Mouse (Mus musculus) megakaryocyte progenitor cell, adult 5-6 weeks (primary cell): ENCODE results near the gene Arhgef28. TPM values are rescaled to one million over a fixed set of nuclear protein-coding genes. Genes with fewer than 3 reads are reported as not detected.
A peak's percentile ranks its signal among the peaks of the same experiment; 100 is the strongest.

Experiments
- ATAC-seq: replicated peaks from 2 replicates; pipeline ENCODE4 v1.8.0; 2016; ENCODE audit warnings: mild to moderate bottlenecking, moderate TSS enrichment, inconsistent platforms; ENCODE audit not compliant: poor library complexity
- total RNA-seq, 2 experiments: library from RNA; stranded (forward) in 1 of 2; stranded (reverse) in 1 of 2; fragments of 157-497, 149-512 nt in 1 of 2; fragments of 200-1000 nt in 1 of 2; gene quantifications; 2 replicates each; pipeline versions ENCODE4 v1.2.3 to v1.2.4; 2015 to 2017

Gene Arhgef28
- total RNA-seq, 2 experiments from 2014 or later, result 2.9 TPM

DNA sequence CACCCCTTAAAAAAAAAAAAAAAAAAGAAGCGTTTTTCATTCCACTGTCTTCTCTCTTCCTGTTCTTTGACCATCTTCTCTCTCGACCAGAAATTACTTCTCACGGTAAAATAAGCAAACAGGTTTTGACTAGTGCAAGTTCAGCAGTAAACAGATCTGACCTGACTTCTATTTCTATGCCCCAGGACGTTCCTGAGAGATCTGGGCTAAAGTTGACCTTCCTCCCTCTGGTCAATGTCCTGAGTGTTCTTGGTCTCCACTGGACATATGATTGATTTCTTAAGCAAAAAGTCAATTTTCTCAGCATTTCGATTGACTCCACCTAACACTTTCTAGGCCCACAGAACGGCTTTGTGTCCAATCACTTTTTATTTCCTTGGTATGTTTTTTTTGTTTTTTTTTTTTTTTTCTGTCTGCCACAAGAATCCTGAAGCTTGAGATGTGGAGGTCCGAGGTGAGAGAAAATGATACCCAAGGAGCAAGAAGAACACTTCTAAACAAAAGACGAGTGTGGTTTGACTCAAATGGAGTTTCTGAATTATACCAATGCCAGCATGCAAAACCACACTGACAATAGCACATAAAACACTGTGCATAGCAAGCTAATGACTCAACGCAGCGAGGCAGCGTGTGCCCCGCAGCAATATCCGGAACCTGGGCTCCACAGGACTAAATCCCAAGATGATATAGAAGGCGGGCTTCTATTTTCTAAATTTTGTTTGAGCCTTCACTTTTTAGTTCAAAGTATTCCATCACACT is 278.7 kb downstream of the Arhgef28 start:
- ATAC-seq, result no peak

DNA sequence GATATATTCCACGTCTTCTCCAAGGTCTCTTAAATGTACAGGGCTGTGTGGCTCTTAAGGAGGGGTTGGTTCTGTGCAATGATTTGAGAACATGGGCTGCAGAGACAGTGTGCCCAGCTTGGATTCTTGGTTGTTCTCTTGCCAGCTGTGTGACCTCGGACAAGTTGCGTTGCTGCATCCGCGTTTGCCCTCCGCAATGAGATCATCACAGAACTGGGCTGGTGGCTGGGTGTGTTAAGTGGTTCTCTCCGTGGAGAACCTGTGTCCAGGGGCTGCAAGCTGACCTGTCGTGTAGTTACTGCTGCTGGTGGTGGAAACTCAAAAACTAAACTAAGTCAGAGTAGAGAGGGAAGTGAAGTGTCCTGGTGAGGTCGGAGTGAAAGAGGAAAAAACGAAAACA is 279.9 kb downstream of the Arhgef28 start:
- no peak for ATAC-seq

DNA sequence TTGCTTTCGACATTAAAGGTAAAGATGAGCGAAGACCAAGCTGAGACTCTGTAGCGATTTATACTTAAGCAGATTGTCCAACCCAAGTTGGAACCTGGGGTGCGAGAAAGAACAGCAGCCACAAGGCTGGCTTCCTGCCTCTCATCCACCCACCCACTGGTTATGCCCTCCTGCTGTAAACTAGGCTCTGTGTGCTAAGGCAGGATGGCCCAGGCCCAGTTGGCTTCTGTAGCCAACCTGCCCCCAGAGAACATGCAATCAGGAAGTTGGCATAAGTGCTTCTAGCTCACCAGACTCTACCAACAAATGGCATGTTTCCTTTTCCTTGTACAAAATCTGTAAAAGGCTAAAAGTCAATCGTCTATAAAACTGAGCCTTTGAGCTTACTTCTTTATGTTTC is 283.2 kb downstream of the Arhgef28 start:
- ATAC-seq, result no peak

DNA sequence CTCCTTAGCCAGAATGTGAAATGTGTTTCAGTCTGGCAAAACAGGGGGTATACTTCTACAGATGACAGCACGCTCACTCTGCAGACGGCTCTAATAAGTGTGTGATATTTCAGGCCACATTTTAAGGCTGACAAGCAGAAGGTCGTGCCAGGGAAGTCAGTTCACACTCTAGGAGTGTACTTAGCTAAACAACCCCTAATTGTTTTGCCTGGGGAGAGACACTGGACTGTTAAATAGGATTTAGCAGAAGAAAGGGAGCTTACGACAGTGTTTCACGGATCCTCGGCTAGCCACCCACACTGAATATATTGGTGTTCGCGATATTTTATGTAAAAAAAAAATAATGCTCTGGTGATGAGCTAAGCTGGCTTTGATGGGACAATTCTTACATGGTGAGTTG is 286.6 kb downstream of the Arhgef28 start:
- ATAC-seq, result no peak

DNA sequence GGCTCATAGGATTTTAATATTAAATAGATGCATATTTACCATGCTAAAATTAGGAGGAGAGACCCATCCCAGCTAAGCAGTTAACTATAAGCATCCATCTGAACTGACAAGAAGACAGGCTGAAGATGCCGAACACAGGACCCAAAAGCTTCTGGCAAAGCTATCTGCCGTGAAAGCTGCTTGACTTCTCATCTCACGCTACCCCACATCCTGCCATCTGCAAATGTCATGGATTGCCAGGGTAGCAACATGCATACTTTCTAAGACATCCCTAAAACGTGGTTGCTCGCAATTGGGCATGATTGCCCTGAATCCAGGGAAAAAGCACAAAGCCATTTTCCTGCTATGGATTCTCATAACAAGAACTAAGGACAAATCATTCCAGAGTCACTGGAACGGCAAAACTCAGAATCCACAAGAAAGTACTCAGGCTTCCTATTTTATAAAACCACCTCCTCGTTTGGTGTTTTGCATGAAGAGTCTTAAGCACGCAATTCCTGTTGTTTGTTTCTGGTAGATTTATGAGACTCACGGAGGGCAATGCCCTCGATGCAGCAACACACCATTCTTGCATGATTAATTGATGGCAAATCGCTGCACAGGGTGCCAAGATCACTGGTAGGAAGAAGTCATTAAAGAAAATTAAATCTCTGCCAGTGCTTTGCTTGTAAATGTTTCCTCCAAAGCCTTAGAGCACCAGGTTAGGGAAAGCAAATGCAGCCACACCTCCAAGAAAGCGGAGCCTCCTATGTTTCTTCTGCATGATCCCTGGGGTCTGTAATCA is 287.9 kb downstream of the Arhgef28 start:
- ATAC-seq, result no peak

GRCm38 (mm10) chr13:97911013-97911412 is 295.2 kb downstream of the Arhgef28 start:
- ATAC-seq, result no peak

GRCm38 (mm10) chr13:97902821-97903220 is 303.4 kb downstream of the Arhgef28 start:
- no peak for ATAC-seq

GRCm38 (mm10) chr13:97900380-97900758 is 305.9 kb downstream of the Arhgef28 start:
- ATAC-seq, result no peak

DNA sequence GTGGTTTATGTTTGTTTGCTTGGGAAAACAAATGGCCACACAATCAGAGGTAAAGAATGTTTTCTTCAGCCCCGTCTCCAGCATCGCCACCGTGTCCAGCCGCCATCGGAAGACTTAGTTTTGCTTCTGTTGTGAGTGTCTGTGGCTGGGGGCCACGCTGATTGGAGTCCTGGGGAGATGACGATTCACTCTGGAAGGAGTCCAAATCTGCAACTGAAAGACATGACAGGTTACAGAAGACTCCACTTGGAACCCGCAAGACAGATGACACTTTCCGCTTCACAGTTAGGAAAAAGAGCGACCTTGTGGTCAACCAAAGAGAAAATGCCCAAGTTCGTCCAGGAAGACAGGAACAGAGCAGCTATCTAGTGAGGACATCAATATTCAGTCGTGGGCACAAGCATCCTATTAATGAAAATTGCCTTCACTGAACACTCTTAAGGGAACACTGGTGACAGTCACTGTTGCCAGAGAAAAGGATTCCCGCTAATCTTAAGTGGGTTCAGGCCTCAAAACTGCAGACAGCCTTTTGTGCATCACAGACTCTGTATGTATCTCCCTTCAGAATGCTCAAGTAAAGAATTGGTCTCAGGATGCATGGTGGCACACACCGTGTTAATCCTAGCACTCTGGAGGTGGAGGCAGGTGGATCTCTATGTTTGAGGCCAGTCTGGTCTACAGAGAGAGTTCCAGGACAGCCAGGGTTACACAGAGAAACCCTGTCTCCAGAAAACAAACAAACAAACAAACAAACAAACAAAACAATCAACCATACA is 306.4 kb downstream of the Arhgef28 start:
- ATAC-seq, result no peak

DNA sequence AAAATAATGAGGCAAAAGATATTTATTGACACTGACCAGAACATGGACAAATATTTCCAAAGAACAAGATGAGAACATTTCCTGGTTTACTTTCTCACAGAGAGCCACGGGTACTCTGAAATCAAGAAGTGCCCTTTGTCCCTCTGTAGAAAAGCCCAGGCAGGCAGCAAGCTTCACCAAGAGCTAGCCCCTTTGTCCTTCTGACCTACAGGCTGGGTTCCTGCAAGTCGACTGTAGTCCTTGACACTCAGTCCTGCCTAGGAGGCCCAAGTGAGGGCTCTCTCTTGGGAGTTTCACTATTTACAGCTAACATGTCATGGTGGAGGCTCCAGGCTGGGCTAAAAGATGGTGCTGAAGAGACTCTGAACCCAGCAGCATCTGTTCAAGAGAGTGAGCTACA is 307.6 kb downstream of the Arhgef28 start:
- ATAC-seq, result no peak

GRCm38 (mm10) chr13:97893031-97893825 is 313.0 kb downstream of the Arhgef28 start:
- no peak for ATAC-seq

- ATAC-seq, result no peak
These were observed 314.0 kb downstream of the Arhgef28 start for GRCm38 (mm10) chr13:97892089-97892884.

DNA sequence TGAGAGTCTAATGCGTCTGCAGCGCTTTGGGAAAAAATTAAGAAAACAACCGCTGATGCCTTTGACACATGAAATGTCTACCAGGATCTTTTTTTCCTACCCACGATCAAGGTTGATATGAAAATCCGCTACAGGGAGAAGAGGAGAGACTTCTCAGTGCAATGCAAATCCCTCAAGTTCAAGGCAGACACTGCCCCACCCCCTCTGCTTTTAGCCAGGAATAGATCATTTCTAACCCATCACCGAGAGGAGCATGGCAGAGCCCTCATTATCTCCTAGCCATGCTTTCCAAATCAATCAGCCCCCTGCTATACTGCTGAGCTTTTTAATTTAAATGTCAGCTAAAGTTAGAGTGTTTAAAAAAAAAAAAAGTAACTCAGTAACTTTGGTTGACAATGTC is 318.2 kb downstream of the Arhgef28 start:
- ATAC-seq, result no peak

GRCm38 (mm10) chr13:97887558-97887957 is 318.7 kb downstream of the Arhgef28 start:
- no peak for ATAC-seq

GRCm38 (mm10) chr13:97883629-97884028 is 322.6 kb downstream of the Arhgef28 start:
- no peak for ATAC-seq

DNA sequence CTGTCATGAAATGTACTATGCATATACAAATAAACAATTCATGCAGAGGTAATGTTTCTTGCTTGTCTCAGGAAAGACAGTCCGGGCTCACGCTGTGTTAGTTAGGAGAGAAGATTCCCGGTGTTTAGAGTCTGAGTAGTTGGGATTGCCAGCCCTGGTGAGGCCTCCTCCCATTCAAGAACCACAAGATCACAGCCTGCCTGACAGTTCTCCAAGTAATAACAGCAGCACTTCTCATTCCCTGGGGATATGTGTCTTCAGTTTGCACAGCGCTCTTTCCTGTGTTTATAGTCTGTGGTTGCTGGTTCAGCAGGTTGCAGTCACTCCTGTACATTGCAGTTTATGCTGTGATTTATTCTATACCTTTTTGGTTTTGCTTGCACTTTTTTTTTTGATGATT is 329.8 kb downstream of the Arhgef28 start:
- no peak for ATAC-seq

DNA sequence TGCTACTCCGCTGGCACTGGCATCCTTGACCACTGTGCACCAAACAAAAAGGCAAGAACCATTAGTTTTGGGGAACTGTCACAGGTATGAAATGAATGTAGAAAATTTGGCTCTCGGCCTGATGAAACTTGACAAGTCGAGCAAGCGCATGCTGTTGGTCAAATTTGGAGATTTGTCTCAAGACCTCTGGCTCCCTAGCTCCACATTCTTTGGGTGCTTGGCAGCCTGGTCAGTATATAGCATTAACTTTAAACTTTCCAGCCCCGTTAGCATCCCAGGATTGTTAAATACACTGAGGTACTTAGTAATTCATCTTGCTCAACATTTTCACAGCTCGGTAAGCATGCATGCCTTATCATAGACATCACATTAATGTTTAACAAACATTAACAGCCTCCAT is 330.2 kb downstream of the Arhgef28 start:
- ATAC-seq, result no peak

- ATAC-seq, result peak; percentile 92
These were observed 336.8 kb downstream of the Arhgef28 start for GRCm38 (mm10) chr13:97869428-97869827.

- ATAC-seq, result no peak
These were observed 338.8 kb downstream of the Arhgef28 start for GRCm38 (mm10) chr13:97867322-97867962.
